In genomic region chr11:109258941-109259910, GRCm38 (mm10) we compare ENCODE assay signal across 13 mouse cellular contexts. TPM values are rescaled to one million over a fixed set of nuclear protein-coding genes. Genes with fewer than 3 reads are reported as not detected.
DNase-seq lines count a peak whose midpoint lies in the region; ATAC-seq and TF ChIP-seq lines count a peak whose summit lies in the region.
"Had no signal": no experiment of that assay in that cellular context is flagged by ENCODE, and none has a peak within 500 bp of the region (broad histone marks: within the 10 kb centered on the region; RNA-seq: fewer than 3 reads in every experiment).

No protein-coding gene starts in this region.

- H3K36me3 ChIP-seq in hindbrain, embryonic 15.5 days = 0 out of 2 replicates have a peak, but pooled peaks cover 6% of the 10 kb centered on the region
- H3K36me3 ChIP-seq in hindbrain, embryonic 12.5 days = no peaks in the 10 kb centered on the region
- H3K36me3 ChIP-seq in hindbrain, postnatal 0 days (ENCODE audit: insufficient read depth, low read length) = no peaks in the 10 kb centered on the region
- H3K36me3 ChIP-seq: embryonic facial prominence, embryonic 12.5 days had no signal

- peak; percentile 61 for DNase-seq in adrenal gland, postnatal 14 days
- DNase-seq in hindbrain, postnatal 0 days (ENCODE audit: low spot score) = peak; percentile 58
- DNase-seq in right cerebral cortex, adult 2 months (ENCODE audit: low spot score in 2 of 2) = peak; percentile 57 to 69
- DNase-seq in thymus, adult 18-20 months = no peak
- no peak for DNase-seq in retina, postnatal 1 day
- no peak for DNase-seq in urinary bladder, postnatal 36 days (ENCODE audit: low spot score in 2 of 2)
- DNase-seq: cerebellum, adult 11-12 months; gastrocnemius, postnatal 25 days had no signal

- no peak overlapping the region for H3K4me3 ChIP-seq in hindbrain, embryonic 15.5 days
- H3K4me3 ChIP-seq in hindbrain, embryonic 12.5 days = no peak overlapping the region
- H3K4me3 ChIP-seq in hindbrain, postnatal 0 days (ENCODE audit: low read length) = no peak overlapping the region
- H3K4me3 ChIP-seq: embryonic facial prominence, embryonic 12.5 days; megakaryocyte, embryonic 14.5 days had no signal

- WGBS in hindbrain, embryonic 15.5 days = 77% methylated on average over 32 of the region's 32 CpGs
- WGBS in hindbrain, embryonic 12.5 days = 87% methylated on average over 32 of the region's 32 CpGs
- 61% methylated on average over 32 of the region's 32 CpGs for WGBS in hindbrain, postnatal 0 days

- no peak overlapping the region for H3K9ac ChIP-seq in hindbrain, embryonic 15.5 days
- H3K9ac ChIP-seq in hindbrain, embryonic 12.5 days = no peak overlapping the region
- no peak overlapping the region for H3K9ac ChIP-seq in hindbrain, postnatal 0 days (replicated peaks; ENCODE audit: low read length)
- H3K9ac ChIP-seq: embryonic facial prominence, embryonic 12.5 days; liver, embryonic 14.5 days had no signal

- no peak overlapping the region for H3K4me2 ChIP-seq in hindbrain, embryonic 15.5 days
- H3K4me2 ChIP-seq in hindbrain, embryonic 12.5 days (replicated peaks) = no peak overlapping the region
- no peak overlapping the region for H3K4me2 ChIP-seq in hindbrain, postnatal 0 days (ENCODE audit: low read depth, low read length)
- H3K4me2 ChIP-seq: embryonic facial prominence, embryonic 12.5 days had no signal

- H3K4me1 ChIP-seq in hindbrain, embryonic 15.5 days (replicated peaks) = 0 out of 2 replicates have a peak, but pooled peaks cover 12% of the 10 kb centered on the region
- no peaks in the 10 kb centered on the region for H3K4me1 ChIP-seq in hindbrain, embryonic 12.5 days
- no peaks in the 10 kb centered on the region for H3K4me1 ChIP-seq in hindbrain, postnatal 0 days (ENCODE audit: insufficient read depth, low read length)
- H3K4me1 ChIP-seq: embryonic facial prominence, embryonic 12.5 days had no signal

- no peaks in the 10 kb centered on the region for H3K27me3 ChIP-seq in hindbrain, embryonic 15.5 days
- no peaks in the 10 kb centered on the region for H3K27me3 ChIP-seq in hindbrain, embryonic 12.5 days
- no peaks in the 10 kb centered on the region for H3K27me3 ChIP-seq in hindbrain, postnatal 0 days (ENCODE audit: insufficient read depth, low read length)
- H3K27me3 ChIP-seq: embryonic facial prominence, embryonic 12.5 days had no signal

- H3K27ac ChIP-seq in hindbrain, embryonic 15.5 days (replicated peaks) = peak overlapping the region; percentile 59
- H3K27ac ChIP-seq in hindbrain, embryonic 12.5 days = no peak overlapping the region
- H3K27ac ChIP-seq in hindbrain, postnatal 0 days = 0 out of 2 replicates have a peak overlapping the region, but pooled peaks have one; percentile 4
- H3K27ac ChIP-seq: embryonic facial prominence, embryonic 12.5 days; liver, embryonic 14.5 days had no signal

- H3K9me3 ChIP-seq in hindbrain, embryonic 15.5 days = no peaks in the 10 kb centered on the region
- no peaks in the 10 kb centered on the region for H3K9me3 ChIP-seq in hindbrain, embryonic 12.5 days (replicated peaks)
- H3K9me3 ChIP-seq in hindbrain, postnatal 0 days (ENCODE audit: low read length) = no peaks in the 10 kb centered on the region
- H3K9me3 ChIP-seq: embryonic facial prominence, embryonic 12.5 days had no signal

- peak; percentile 59; the same call in 1 of the 2 replicates for ATAC-seq in hindbrain, embryonic 15.5 days (ENCODE audit: low FRiP score, low read depth)
- no peak for ATAC-seq in hindbrain, embryonic 12.5 days (ENCODE audit: low FRiP score)
- ATAC-seq in hindbrain, postnatal 0 days = peak; percentile 49

- TF ChIP-seq CTCF in hindbrain, postnatal 0 days (IDR thresholded peaks at IDR 0.05; ENCODE audit: low read depth) = no peak

RNA-seq across cellular contexts. Expression of gene Rgs9, which starts 38.7 kb away (rescaled TPM):
- polyA plus RNA-seq in hindbrain, embryonic 15.5 days (2015; fragmentation: Nextera tagmentation; extraction: Ambion mirVana) = 11.8 and 12.4 TPM in 2 replicates
- polyA plus RNA-seq in hindbrain, embryonic 12.5 days (2016; fragmentation: Nextera tagmentation; extraction: Ambion mirVana) = 3.3 and 4.5 TPM in 2 replicates
- total RNA-seq in adrenal gland, postnatal 14 days (2021) = 4.5 and 7.4 TPM in 2 replicates
- 28.5 and 30.3 TPM in 2 replicates for total RNA-seq in hindbrain, postnatal 0 days (2014; rRNA removed)
- polyA plus RNA-seq in hindbrain, postnatal 0 days (2015; fragmentation: Nextera tagmentation; extraction: Ambion mirVana) = 13.4 and 14.3 TPM in 2 replicates

Comparison
In these comparisons a context has a peak if more than half of its experiments do, and no peak if none do; other contexts are left out.
1. DNase-seq: peak in adrenal gland, postnatal 14 days (single experiment), hindbrain, postnatal 0 days (single experiment) and right cerebral cortex, adult 2 months (2 of 2); none in thymus, adult 18-20 months (0 of 2), retina, postnatal 1 day (single experiment) and urinary bladder, postnatal 36 days (0 of 2).